Mouse (Mus musculus) heart, embryonic 11.5 days (tissue): ENCODE measurements around the gene Hspb9. TPM values are rescaled to one million over a fixed set of nuclear protein-coding genes. Genes with fewer than 3 reads are reported as not detected.

ENCODE experiments used
- ATAC-seq: fragments of 200-750 bp; cut with Nextera tagmentation; replicated peaks from 2 replicates; pipeline ENCODE4 v1.8.0; 2017; ENCODE audit warnings: moderate library complexity; ENCODE audit not compliant: insufficient number of reproducible peaks, low FRiP score, low TSS enrichment
- H3K27ac ChIP-seq: fragments of 300-500 bp; sonication (generic); 2 replicates; pipeline ENCODE4 v1.5.1; 2014; ENCODE audit warnings: mild to moderate bottlenecking, low read depth, low read length
- H3K27me3 ChIP-seq: fragments of 300-500 bp; sonication (generic); 2 replicates; pipeline ENCODE4 v1.6.1; 2014; ENCODE audit warnings: mild to moderate bottlenecking, low read length, mixed read lengths; ENCODE audit not compliant: control insufficient read depth, insufficient read depth
- H3K36me3 ChIP-seq: fragments of 300-500 bp; sonication (generic); 2 replicates; pipeline ENCODE4 v1.6.1; 2014; ENCODE audit warnings: mild to moderate bottlenecking, low read length, moderate library complexity, mixed read lengths; ENCODE audit not compliant: control insufficient read depth, insufficient read depth
- H3K4me1 ChIP-seq: fragments of 300-500 bp; sonication (generic); 2 replicates; pipeline ENCODE4 v1.6.1; 2014; ENCODE audit warnings: low read length; ENCODE audit not compliant: control insufficient read depth, insufficient read depth
- H3K4me2 ChIP-seq: fragments of 300-500 bp; sonication (generic); 2 replicates; pipeline ENCODE4 v1.6.1; 2014; ENCODE audit warnings: mild to moderate bottlenecking, moderate library complexity
- H3K4me3 ChIP-seq: fragments of 300-500 bp; sonication (generic); 2 replicates; pipeline ENCODE4 v1.5.1; 2014; ENCODE audit warnings: low read depth, low read length
- H3K9ac ChIP-seq: fragments of 300-500 bp; sonication (generic); 2 replicates; pipeline ENCODE4 v1.6.1; 2014; ENCODE audit warnings: mild to moderate bottlenecking, low read depth, low read length, moderate library complexity
- H3K9me3 ChIP-seq: fragments of 300-500 bp; sonication (generic); replicated peaks from 2 replicates; pipeline ENCODE4 v1.6.1; 2016; ENCODE audit warnings: low read length; ENCODE audit not compliant: control insufficient read depth
- WGBS: fragments of 180-500 bp; shearing (Covaris S2); extraction: QIAGEN DNeasy Blood & Tissue Kit; methylation state at CpG from one replicate; pipeline ENCODE4 v1.1.7; 2014; ENCODE audit not compliant: insufficient replicate concordance; 5-methylcytosine and 5-hydroxymethylcytosine counted together
- polyA plus RNA-seq: library from polyadenylated mRNA; unstranded; fragments of >200 nt; fragmentation: Nextera tagmentation; extraction: Ambion mirVana; gene quantifications from 2 replicates; pipeline ENCODE4 v1.2.1, GENCODE M21; 2014

Hspb9 gene
- polyA plus RNA-seq, 1 experiment from 2014 or later, result not detected

- WGBS, result 86% methylated on average over 11 of the region's 11 CpGs
- Histone ChIP-seq H3K9ac (no peak overlapping the region), H3K4me2 (no peak overlapping the region), H3K4me3 (no peak overlapping the region), H3K27me3 (no peaks in the 10 kb centered on the region), H3K36me3 (peaks cover 16% of the 10 kb centered on the region), H3K9me3 (no peaks in the 10 kb centered on the region), H3K27ac (no peak overlapping the region), H3K4me1 (peaks cover 37% of the 10 kb centered on the region)
- no peak for ATAC-seq
These were observed 6.2 kb downstream of the Hspb9 start for GRCm38 (mm10) chr11:100719893-100720292.

DNA sequence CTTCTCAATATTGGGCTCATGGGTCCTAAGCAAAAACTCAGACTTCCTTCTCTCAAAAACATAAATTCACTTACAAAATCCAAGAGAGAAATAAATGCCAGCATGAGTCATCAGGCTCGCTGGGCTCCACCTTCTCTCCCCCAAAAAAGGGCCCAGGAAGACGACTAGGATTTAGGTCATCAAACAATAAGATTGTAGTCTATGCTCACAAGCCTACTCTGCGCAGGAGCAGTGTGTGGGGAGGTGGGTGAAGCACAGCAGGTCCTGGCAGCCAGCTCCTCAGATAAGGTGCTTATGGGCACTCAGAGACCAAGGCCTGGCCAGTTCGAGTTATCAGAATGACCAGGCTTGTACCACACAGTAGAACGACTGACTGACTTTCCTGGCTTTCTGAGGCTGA, 6.7 kb downstream of the Hspb9 start:
- Histone ChIP-seq H3K4me1 (peaks cover 42% of the 10 kb centered on the region), H3K27ac (peak overlapping the region; percentile 86; the same call in 1 of the 2 replicates), H3K9ac (0 out of 2 replicates have a peak overlapping the region, but pooled peaks have one; percentile 60), H3K27me3 (no peaks in the 10 kb centered on the region), H3K4me2 (0 out of 2 replicates have a peak overlapping the region, but pooled peaks have one; percentile 8), H3K36me3 (peaks cover 16% of the 10 kb centered on the region), H3K9me3 (no peaks in the 10 kb centered on the region), H3K4me3 (no peak overlapping the region)
- no peak for ATAC-seq
- 46% methylated on average over 5 of the region's 5 CpGs for whole genome bisulfite sequencing

- 51% methylated on average over 4 of the region's 4 CpGs for WGBS
- Histone ChIP-seq H3K27me3 (no peaks in the 10 kb centered on the region), H3K4me2 (no peak overlapping the region), H3K9me3 (no peaks in the 10 kb centered on the region), H3K27ac (peak overlapping the region; percentile 86), H3K4me3 (no peak overlapping the region), H3K36me3 (peaks cover 12% of the 10 kb centered on the region), H3K9ac (peak overlapping the region; percentile 60), H3K4me1 (peaks cover 45% of the 10 kb centered on the region)
- no peak for ATAC-seq
These were observed 7.6 kb downstream of the Hspb9 start for GRCm38 (mm10) chr11:100721254-100721653.

DNA sequence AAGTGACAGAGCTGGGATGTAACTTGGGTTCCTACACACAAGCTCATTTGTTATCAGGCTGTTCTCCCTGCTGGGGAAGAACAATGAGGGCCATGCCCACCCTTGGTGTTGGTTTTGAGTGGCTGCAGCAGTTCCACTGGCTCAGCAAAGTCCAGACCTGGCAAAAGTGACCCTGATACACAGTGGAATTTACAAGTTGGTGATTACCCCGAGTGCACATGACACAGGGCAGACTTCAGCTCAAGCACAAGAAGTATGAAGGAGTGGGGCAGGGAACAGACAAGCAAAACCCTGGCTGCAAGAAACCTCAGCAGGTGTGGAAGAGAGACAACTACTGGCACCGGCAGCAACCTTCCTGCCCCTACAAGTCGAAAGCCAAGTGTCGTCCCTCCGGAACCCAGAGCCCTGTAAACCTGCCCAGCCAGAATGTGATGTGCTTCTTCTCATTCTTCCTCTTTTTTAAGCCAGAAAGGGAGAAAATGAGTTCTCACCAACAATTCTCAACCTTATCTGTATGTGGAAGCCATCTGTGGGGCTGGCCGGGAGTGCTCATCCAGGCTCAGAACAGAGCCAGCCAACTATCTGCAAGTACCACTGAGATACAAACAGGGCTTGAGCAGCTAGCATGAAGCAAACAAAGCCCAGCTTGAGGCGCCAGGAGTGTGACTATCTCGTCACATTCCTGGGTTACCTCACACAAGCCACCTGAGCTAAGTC, 8.3 kb downstream of the Hspb9 start:
- H3K4me2 ChIP-seq, result peak overlapping the region; percentile 16; the same call in 1 of the 2 replicates
- peaks cover 45% of the 10 kb centered on the region for H3K4me1 ChIP-seq
- H3K9ac ChIP-seq, result 0 out of 2 replicates have a peak overlapping the region, but pooled peaks have one; percentile 46
- H3K4me3 ChIP-seq, result no peak overlapping the region
- peak overlapping the region; percentile 86 for H3K27ac ChIP-seq
- no peaks in the 10 kb centered on the region for H3K9me3 ChIP-seq
- H3K36me3 ChIP-seq, result peaks cover 8% of the 10 kb centered on the region
- ATAC-seq, result no peak
- H3K27me3 ChIP-seq, result no peaks in the 10 kb centered on the region
- WGBS, result 40% methylated on average over 8 of the region's 8 CpGs

DNA sequence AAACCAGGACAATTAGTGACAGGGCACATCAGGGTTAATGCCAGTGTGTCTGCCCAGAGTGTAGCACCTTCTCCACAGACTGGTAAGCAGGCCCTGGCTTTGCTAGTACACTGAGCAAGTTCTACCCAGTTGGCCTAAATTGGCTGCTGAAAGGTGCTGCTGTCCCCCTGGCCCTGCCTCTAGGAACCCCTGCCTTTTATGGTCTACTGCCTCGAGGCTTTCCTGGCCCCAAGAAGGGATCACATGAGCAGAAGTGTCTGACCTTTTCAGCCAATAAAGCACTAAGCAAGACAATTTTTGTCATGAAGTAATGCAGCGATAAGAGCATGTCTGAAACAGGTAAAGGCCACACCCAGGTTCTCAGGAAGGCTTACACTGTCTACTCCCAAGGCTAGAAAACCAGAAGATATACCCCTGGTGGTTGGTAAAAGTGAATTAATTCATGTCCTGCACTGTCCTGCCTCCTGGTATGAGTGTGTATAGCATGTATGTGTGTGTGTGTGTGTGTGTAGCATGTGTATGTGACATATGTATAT, 8.9 kb downstream of the Hspb9 start:
- Histone ChIP-seq H3K4me3 (no peak overlapping the region), H3K4me1 (peaks cover 45% of the 10 kb centered on the region), H3K9me3 (no peaks in the 10 kb centered on the region), H3K9ac (0 out of 2 replicates have a peak overlapping the region, but pooled peaks have one; percentile 46), H3K4me2 (peak overlapping the region; percentile 16; the same call in 1 of the 2 replicates), H3K27me3 (no peaks in the 10 kb centered on the region), H3K36me3 (peaks cover 7% of the 10 kb centered on the region), H3K27ac (peak overlapping the region; percentile 86)
- no peak for ATAC-seq
- WGBS, result 52% methylated on average over 2 of the region's 2 CpGs

GRCm38 (mm10) chr11:100724919-100725512, 11.4 kb downstream of the Hspb9 start:
- no peaks in the 10 kb centered on the region for H3K9me3 ChIP-seq
- H3K27me3 ChIP-seq, result no peaks in the 10 kb centered on the region
- 0 out of 2 replicates have a peak, but pooled peaks have one; percentile 40 for ATAC-seq
- H3K9ac ChIP-seq, result no peak overlapping the region
- 26% methylated on average over 5 of the region's 5 CpGs for WGBS
- peaks cover 2% of the 10 kb centered on the region; the same call in 1 of the 2 replicates for H3K36me3 ChIP-seq
- H3K4me2 ChIP-seq, result no peak overlapping the region; the same call in 1 of the 2 replicates
- H3K4me1 ChIP-seq, result peaks cover 40% of the 10 kb centered on the region
- no peak overlapping the region for H3K4me3 ChIP-seq
- peak overlapping the region; percentile 57 for H3K27ac ChIP-seq

DNA sequence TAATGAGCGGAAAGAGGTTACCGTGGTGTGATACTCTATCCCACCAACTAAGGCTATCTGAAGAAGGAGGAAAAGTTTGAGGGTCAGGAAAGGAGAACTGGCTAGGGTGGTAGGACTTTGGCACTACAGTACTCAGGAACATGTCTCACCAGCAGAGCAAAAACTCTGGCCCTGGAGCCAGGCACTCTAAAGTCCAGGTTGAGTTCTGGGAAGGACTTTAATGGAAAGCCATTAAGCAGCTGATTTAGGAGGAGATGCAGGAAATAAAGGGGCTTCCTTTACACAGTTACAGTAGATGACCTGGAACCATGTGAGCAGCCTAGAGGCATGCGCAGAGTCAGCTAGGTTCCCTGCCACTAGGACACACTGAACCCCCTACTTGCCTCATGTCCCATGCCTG, 13.6 kb downstream of the Hspb9 start:
- Histone ChIP-seq H3K4me3 (no peak overlapping the region), H3K9ac (no peak overlapping the region), H3K27ac (no peak overlapping the region), H3K4me1 (peaks cover 19% of the 10 kb centered on the region), H3K4me2 (no peak overlapping the region), H3K27me3 (no peaks in the 10 kb centered on the region), H3K9me3 (no peaks in the 10 kb centered on the region), H3K36me3 (peaks cover 2% of the 10 kb centered on the region; the same call in 1 of the 2 replicates)
- 96% methylated on average over 3 of the region's 3 CpGs for WGBS
- no peak for ATAC-seq

- no peak overlapping the region for H3K9ac ChIP-seq
- no peaks in the 10 kb centered on the region for H3K27me3 ChIP-seq
- no peaks in the 10 kb centered on the region for H3K9me3 ChIP-seq
- no peak for ATAC-seq
- no peak overlapping the region for H3K27ac ChIP-seq
- peaks cover 2% of the 10 kb centered on the region; the same call in 1 of the 2 replicates for H3K36me3 ChIP-seq
- WGBS, result 80% methylated on average over 6 of the region's 6 CpGs
- H3K4me1 ChIP-seq, result peaks cover 11% of the 10 kb centered on the region
- H3K4me2 ChIP-seq, result no peak overlapping the region
- H3K4me3 ChIP-seq, result no peak overlapping the region
These were observed 15.0 kb downstream of the Hspb9 start for GRCm38 (mm10) chr11:100728601-100729000.
